ENCODE assay signal across 31 mouse cellular contexts in genomic region chr16:50673339-50673738, GRCm38 (mm10).
DNase-seq lines count a peak whose midpoint lies in the region; ATAC-seq and TF ChIP-seq lines count a peak whose summit lies in the region.
"Had no signal": no experiment of that assay in that cellular context is flagged by ENCODE, and none has a peak within 500 bp of the region (broad histone marks: within the 10 kb centered on the region; RNA-seq: fewer than 3 reads in every experiment).

No protein-coding gene starts in this region.

- no peak overlapping the region for H3K4me2 ChIP-seq in hindbrain, postnatal 0 days (ENCODE audit: low read depth, low read length)
- no peak overlapping the region for H3K4me2 ChIP-seq in midbrain, embryonic 14.5 days (ENCODE audit: low read length)
- no peak overlapping the region for H3K4me2 ChIP-seq in midbrain, embryonic 15.5 days
- H3K4me2 ChIP-seq: embryonic facial prominence, embryonic 15.5 days; forebrain, embryonic 12.5 days; heart, embryonic 15.5 days; hindbrain, embryonic 13.5 days; kidney, embryonic 15.5 days; liver, embryonic 12.5 days; midbrain, embryonic 11.5 days; stomach, embryonic 15.5 days had no signal

- TF ChIP-seq CTCF in hindbrain, postnatal 0 days (IDR thresholded peaks at IDR 0.05; ENCODE audit: low read depth) = no peak

- ATAC-seq in hindbrain, postnatal 0 days = no peak
- no peak for ATAC-seq in midbrain, embryonic 14.5 days (ENCODE audit: low FRiP score, low TSS enrichment)
- ATAC-seq in midbrain, embryonic 15.5 days (replicated peaks) = no peak
- ATAC-seq in inflammation-experienced regulatory T-cells, adult 6 months = no peak
- ATAC-seq: liver, embryonic 12.5 days; liver, postnatal 0 days; Patski had no signal

- no peaks in the 10 kb centered on the region for H3K4me1 ChIP-seq in hindbrain, postnatal 0 days (ENCODE audit: insufficient read depth, low read length)
- H3K4me1 ChIP-seq in hindbrain, embryonic 10.5 days (replicated peaks) = no peaks in the 10 kb centered on the region
- H3K4me1 ChIP-seq in midbrain, embryonic 14.5 days (ENCODE audit: control insufficient read depth, insufficient read depth, low read length) = no peaks in the 10 kb centered on the region
- H3K4me1 ChIP-seq in midbrain, embryonic 15.5 days = no peaks in the 10 kb centered on the region
- H3K4me1 ChIP-seq: embryonic facial prominence, embryonic 10.5 days; embryonic facial prominence, embryonic 15.5 days; heart, embryonic 10.5 days; heart, embryonic 15.5 days; hindbrain, embryonic 13.5 days; kidney, embryonic 15.5 days; liver, embryonic 12.5 days; stomach, embryonic 15.5 days had no signal

- 0 out of 2 replicates have a peak overlapping the region, but pooled peaks have one; percentile 11 for H3K27ac ChIP-seq in hindbrain, postnatal 0 days
- H3K27ac ChIP-seq in hindbrain, embryonic 10.5 days = no peak overlapping the region
- 0 out of 2 replicates have a peak overlapping the region, but pooled peaks have one; percentile 28 for H3K27ac ChIP-seq in midbrain, embryonic 14.5 days (replicated peaks; ENCODE audit: low read depth, low read length)
- H3K27ac ChIP-seq in midbrain, embryonic 15.5 days = no peak overlapping the region
- H3K27ac ChIP-seq: embryonic facial prominence, embryonic 10.5 days; embryonic facial prominence, embryonic 15.5 days; forebrain, embryonic 12.5 days; heart, embryonic 10.5 days; heart, embryonic 15.5 days; hindbrain, embryonic 13.5 days; kidney, embryonic 15.5 days; left cerebral cortex, adult 2 months; liver, embryonic 12.5 days; stomach, embryonic 15.5 days had no signal

- H3K27me3 ChIP-seq in hindbrain, postnatal 0 days (ENCODE audit: insufficient read depth, low read length) = no peaks in the 10 kb centered on the region
- H3K27me3 ChIP-seq in hindbrain, embryonic 10.5 days (ENCODE audit: insufficient read depth, poor library complexity, severe bottlenecking) = no peaks in the 10 kb centered on the region
- no peaks in the 10 kb centered on the region for H3K27me3 ChIP-seq in midbrain, embryonic 14.5 days (ENCODE audit: control insufficient read depth, insufficient read depth, low read length)
- H3K27me3 ChIP-seq in midbrain, embryonic 15.5 days (replicated peaks) = no peaks in the 10 kb centered on the region
- H3K27me3 ChIP-seq: embryonic facial prominence, embryonic 15.5 days; forebrain, embryonic 12.5 days; heart, embryonic 15.5 days; hindbrain, embryonic 13.5 days; kidney, embryonic 15.5 days; liver, embryonic 12.5 days; stomach, embryonic 15.5 days had no signal

- no peak for DNase-seq in hindbrain, postnatal 0 days (ENCODE audit: low spot score)
- DNase-seq in hindbrain, embryonic 10.5 days (ENCODE audit: low spot score) = no peak
- no peak for DNase-seq in midbrain, embryonic 14.5 days
- DNase-seq in NIH3T3 (ENCODE audit: low read depth) = peak; percentile 14
- no peak for DNase-seq in right cerebral cortex, postnatal 25 days
- DNase-seq: adrenal gland, postnatal 10 days; B cell, adult 2 months; cerebellum, adult 18-20 months; cerebellum, postnatal 14 days; forebrain, postnatal 0 days; gastrocnemius, postnatal 14 days; heart, postnatal 36 days; kidney, adult 18-20 months; kidney, postnatal 25 days; liver, postnatal 0 days; thymus, adult 18-20 months; thymus, postnatal 25 days had no signal

- 66% methylated on average over 5 of the region's 5 CpGs for WGBS in hindbrain, postnatal 0 days
- 87% methylated on average over 5 of the region's 5 CpGs for WGBS in hindbrain, embryonic 10.5 days
- WGBS in midbrain, embryonic 14.5 days = 74% methylated on average over 5 of the region's 5 CpGs
- 68% methylated on average over 5 of the region's 5 CpGs for WGBS in midbrain, embryonic 15.5 days

- no peaks in the 10 kb centered on the region for H3K36me3 ChIP-seq in hindbrain, postnatal 0 days (ENCODE audit: insufficient read depth, low read length)
- no peaks in the 10 kb centered on the region for H3K36me3 ChIP-seq in hindbrain, embryonic 10.5 days
- H3K36me3 ChIP-seq in midbrain, embryonic 14.5 days (ENCODE audit: control insufficient read depth, insufficient read depth, low read length) = no peaks in the 10 kb centered on the region
- no peaks in the 10 kb centered on the region for H3K36me3 ChIP-seq in midbrain, embryonic 15.5 days (replicated peaks)
- H3K36me3 ChIP-seq: embryonic facial prominence, embryonic 10.5 days; embryonic facial prominence, embryonic 15.5 days; forebrain, embryonic 12.5 days; heart, embryonic 10.5 days; heart, embryonic 15.5 days; hindbrain, embryonic 13.5 days; kidney, embryonic 15.5 days; liver, embryonic 12.5 days; stomach, embryonic 15.5 days had no signal

- no peak overlapping the region for H3K4me3 ChIP-seq in hindbrain, postnatal 0 days (ENCODE audit: low read length)
- H3K4me3 ChIP-seq in hindbrain, embryonic 10.5 days = no peak overlapping the region
- H3K4me3 ChIP-seq in midbrain, embryonic 14.5 days (replicated peaks; ENCODE audit: low read depth, low read length) = no peak overlapping the region
- no peak overlapping the region for H3K4me3 ChIP-seq in midbrain, embryonic 15.5 days
- H3K4me3 ChIP-seq: embryonic facial prominence, embryonic 10.5 days; embryonic facial prominence, embryonic 15.5 days; forebrain, embryonic 12.5 days; heart, embryonic 10.5 days; heart, embryonic 15.5 days; hindbrain, embryonic 13.5 days; kidney, embryonic 15.5 days; left cerebral cortex, adult 2 months; liver, embryonic 12.5 days; stomach, embryonic 15.5 days had no signal

- H3K9me3 ChIP-seq in hindbrain, postnatal 0 days (ENCODE audit: low read length) = no peaks in the 10 kb centered on the region
- H3K9me3 ChIP-seq in hindbrain, embryonic 10.5 days = no peaks in the 10 kb centered on the region
- no peaks in the 10 kb centered on the region for H3K9me3 ChIP-seq in midbrain, embryonic 14.5 days (ENCODE audit: control insufficient read depth, low read length)
- no peaks in the 10 kb centered on the region for H3K9me3 ChIP-seq in midbrain, embryonic 15.5 days
- H3K9me3 ChIP-seq: embryonic facial prominence, embryonic 10.5 days; embryonic facial prominence, embryonic 15.5 days; forebrain, embryonic 12.5 days; heart, embryonic 10.5 days; heart, embryonic 15.5 days; hindbrain, embryonic 13.5 days; kidney, embryonic 15.5 days; liver, embryonic 12.5 days; stomach, embryonic 15.5 days had no signal

- no peak overlapping the region for H3K9ac ChIP-seq in hindbrain, postnatal 0 days (replicated peaks; ENCODE audit: low read length)
- H3K9ac ChIP-seq in midbrain, embryonic 14.5 days (replicated peaks; ENCODE audit: low read length) = no peak overlapping the region
- no peak overlapping the region for H3K9ac ChIP-seq in midbrain, embryonic 15.5 days
- H3K9ac ChIP-seq: embryonic facial prominence, embryonic 15.5 days; forebrain, embryonic 12.5 days; forebrain, postnatal 0 days; heart, embryonic 15.5 days; hindbrain, embryonic 13.5 days; kidney, embryonic 15.5 days; liver, embryonic 12.5 days; liver, postnatal 0 days; stomach, embryonic 15.5 days had no signal

Comparison
In these comparisons a context has a peak if more than half of its experiments do, and no peak if none do; other contexts are left out.
1. H3K27ac ChIP-seq: peak in hindbrain, postnatal 0 days (single experiment) and midbrain, embryonic 14.5 days (single experiment); none in hindbrain, embryonic 10.5 days (single experiment) and midbrain, embryonic 15.5 days (single experiment).